Mouse (Mus musculus) gastrocnemius, adult 2 months (tissue): ENCODE results near the gene Smarcd1. TPM values are rescaled to one million over a fixed set of nuclear protein-coding genes. Genes with fewer than 3 reads are reported as not detected.

Experiments used
- DNase-seq: peaks from one replicate; pipeline ENCODE4 v3.0.0; 2022
- H3K27ac ChIP-seq: fragments of 200-600 bp; 2 replicates; pipeline ENCODE4 v1.8.1; 2022; ENCODE audit warnings: mild to moderate bottlenecking
- H3K4me3 ChIP-seq: fragments of 200-600 bp; 2 replicates; pipeline ENCODE4 v1.8.1; 2022; ENCODE audit warnings: mild to moderate bottlenecking, moderate library complexity
- CTCF ChIP-seq: fragments of 200-600 bp; IDR thresholded peaks from 2 replicates; pipeline ENCODE4 v1.8.1; 2022; ENCODE audit warnings: antibody characterized with exemption, mild to moderate bottlenecking, moderate library complexity
- intact Hi-C: fragments of 180-260 bp; cut with DNase I; formaldehyde crosslinking; loops from one replicate; pipeline ENCODE4 v1.15.1; 2025
- total RNA-seq, 2 experiments: library from RNA; stranded (reverse); gene quantifications; 2 replicates each; pipeline ENCODE4 v1.2.3; 2021

Smarcd1 gene
- total RNA-seq, 2 experiments from 2014 or later: 6.9 to 7.2 TPM

DNA sequence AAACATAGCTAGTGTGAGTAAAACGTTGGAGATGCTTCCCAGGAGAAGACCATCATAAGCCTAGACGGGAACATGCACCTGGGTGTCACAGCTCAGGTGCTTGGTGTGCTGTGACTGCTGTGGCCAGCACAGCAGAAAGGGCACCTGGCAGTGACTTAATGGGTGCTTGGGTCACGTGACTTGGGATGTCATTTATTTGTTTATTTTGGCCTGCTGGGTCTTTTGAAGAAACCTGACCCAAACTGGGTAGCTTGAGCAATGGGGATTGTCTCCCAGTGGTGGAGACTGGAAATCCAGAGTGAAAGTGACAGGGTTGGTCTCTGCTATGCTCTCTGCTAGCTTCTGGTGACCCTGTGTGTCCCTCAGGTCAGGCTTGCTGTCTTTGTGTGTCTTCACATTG, 9.6 kb downstream of the Smarcd1 start:
- TF ChIP-seq CTCF: no peak
- Histone ChIP-seq H3K4me3 (no peak overlapping the region), H3K27ac (no peak overlapping the region)
- DNase-seq: no peak
- intact Hi-C loops: loop anchor here (5.0 kb wide), 1 partner anchor 196 kb away; no protein-coding TSS in a partner anchor

DNA sequence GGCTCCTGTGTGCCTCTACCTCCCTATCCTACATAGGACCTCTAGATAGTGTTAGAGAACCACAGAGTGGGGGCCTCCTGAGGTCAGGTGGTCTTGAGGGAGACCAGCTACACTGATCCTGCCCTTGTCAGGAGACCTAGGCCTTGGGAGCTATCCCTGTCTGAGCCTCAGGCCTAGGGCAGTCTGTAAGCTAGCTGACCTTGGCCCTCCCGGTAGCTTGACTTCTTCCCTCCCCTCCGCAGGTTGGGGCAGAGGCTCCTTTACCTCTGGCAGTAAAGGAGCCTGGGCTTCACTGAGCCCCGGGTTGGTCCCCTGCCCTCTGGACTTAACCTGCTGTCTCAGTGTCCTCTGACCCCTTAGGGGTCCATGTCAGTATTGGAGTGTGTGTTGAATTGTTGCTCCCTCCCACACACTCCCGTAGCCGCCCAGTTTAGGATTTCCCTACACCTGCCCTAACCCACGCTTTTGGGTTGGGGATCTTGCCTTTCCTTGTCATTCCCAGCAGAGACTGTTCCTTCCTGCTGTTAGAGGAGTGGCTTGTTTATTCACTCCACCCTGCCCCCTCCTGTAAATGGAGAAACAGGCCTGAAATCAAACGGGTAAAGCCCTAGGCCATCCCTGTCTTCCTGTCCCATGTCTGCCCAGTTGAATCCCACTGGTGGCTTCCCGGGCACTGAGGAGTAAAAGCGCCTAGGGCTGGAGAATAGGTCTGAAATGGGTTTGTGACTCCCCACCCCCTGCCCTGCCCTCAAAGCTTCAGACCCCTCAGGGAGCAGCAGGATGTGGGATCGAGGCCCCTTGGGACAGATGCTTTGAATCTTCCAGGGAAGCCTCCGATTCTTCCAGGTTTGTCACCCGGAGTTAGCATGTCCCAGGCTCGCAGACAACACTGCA, 11.0 kb downstream of the Smarcd1 start:
- Histone ChIP-seq H3K27ac (no peak overlapping the region), H3K4me3 (no peak overlapping the region)
- no peak for TF ChIP-seq CTCF
- DNase-seq: no peak
- intact Hi-C loops: loop anchor here (5.0 kb wide), 1 partner anchor 194 kb away; no protein-coding TSS in a partner anchor

DNA sequence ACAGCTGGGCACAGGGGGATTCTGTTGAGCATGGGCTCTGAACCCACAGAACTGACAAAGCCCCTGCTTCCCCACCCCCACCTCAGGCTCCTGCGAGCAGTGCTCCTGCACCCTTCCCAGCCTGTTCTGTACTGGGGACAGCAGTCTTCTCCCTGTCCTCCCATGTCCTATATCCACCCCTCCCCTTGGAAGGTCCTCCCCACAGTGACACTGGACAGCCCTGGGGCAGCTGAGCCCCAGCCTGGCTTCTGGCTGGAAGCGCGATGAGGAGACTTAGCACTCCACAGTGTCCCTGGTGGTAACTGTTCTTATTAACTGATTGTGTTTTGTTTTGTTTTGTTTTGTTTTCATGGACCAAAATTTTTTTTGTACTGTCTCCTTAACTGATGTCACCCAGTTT, 11.6 kb downstream of the Smarcd1 start:
- intact Hi-C loops: loop anchor here (5.0 kb wide), 1 partner anchor 194 kb away; no protein-coding TSS in a partner anchor

DNA sequence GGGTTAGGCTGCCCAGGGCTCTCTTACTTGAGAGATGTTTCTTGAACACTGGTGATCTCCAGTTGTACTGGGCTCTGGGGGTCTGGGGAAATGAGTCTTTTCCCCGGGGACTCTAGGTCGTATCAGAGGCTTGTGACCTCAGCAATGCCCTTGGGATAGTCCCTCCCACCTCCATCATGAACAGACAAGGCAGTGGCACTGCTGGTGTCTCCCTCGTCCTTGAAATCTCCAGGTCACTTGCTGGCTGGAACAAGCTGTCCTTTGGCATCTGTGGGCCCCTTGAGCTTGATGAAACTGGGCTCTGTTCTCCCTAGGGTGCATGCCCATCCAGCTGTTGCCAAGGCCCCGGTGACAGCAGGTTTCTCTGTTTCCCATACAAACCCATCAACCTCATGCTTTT, 12.3 kb downstream of the Smarcd1 start:
- no peak for TF ChIP-seq CTCF
- no peak for DNase-seq
- Histone ChIP-seq H3K4me3 (no peak overlapping the region), H3K27ac (no peak overlapping the region; the same call in 1 of the 2 replicates)
- intact Hi-C loops: loop anchor here (5.0 kb wide), 1 partner anchor 193 kb away; no protein-coding TSS in a partner anchor

More for the DNA sequence above, 11.6 kb downstream of the Smarcd1 start:
- DNase-seq: no peak
- TF ChIP-seq CTCF: no peak
- Histone ChIP-seq H3K27ac (no peak overlapping the region), H3K4me3 (no peak overlapping the region)

DNA sequence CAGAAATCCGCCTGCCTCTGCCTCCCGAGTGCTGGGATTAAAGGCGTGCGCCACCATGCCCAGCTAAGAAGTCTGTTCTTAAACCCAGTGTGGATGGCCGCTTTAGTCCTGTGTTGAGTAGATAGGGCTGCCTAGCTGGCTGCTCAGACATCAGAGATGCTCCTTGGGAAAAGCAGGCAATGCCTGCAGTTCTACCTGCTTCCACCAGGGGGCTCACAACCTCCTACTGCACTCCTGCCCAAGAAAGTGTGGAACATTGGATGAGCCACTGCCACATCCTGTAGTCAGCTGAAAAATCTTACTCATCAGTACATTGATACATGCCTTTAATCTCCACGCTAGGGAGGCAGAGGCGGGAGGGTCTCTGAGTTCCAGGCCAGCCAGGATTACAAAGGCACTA, 12.9 kb downstream of the Smarcd1 start:
- peak; percentile 99; the same call in 1 of the 2 replicates for TF ChIP-seq CTCF
- H3K27ac ChIP-seq: peak overlapping the region; percentile 96; the same call in 1 of the 2 replicates
- no peak overlapping the region for H3K4me3 ChIP-seq
- peak; percentile 82 for DNase-seq
- intact Hi-C loops: loop anchor here (1.0 to 5.0 kb wide), 2 partner anchors 63 to 192 kb away; no protein-coding TSS in a partner anchor

DNA sequence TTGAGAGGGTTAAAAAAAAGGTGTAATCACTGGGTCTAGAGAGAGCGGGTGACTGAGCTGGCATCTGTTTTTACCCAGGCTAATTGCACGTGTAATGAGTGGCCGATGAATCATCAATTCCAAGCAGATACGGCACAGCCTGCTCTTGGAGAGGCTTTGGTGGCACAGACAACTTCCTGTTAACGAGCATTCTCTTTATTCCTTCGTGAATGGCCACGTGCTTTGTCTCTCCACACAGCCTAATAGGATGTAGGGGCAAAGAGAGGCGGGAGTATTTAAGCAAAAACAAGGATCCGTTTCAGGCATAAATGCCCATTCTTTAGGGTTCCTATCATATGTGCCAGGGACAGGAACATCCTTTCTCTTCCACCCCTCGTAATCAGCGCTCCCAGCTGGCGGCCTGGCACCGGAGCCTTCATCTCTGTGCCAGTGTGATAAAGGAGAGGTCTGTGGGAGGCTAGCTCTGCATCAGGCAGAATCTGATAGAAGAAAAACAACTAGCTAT, 13.5 kb downstream of the Smarcd1 start:
- Histone ChIP-seq H3K27ac (peak overlapping the region; percentile 96; the same call in 1 of the 2 replicates), H3K4me3 (no peak overlapping the region)
- intact Hi-C loops: loop anchor here (1.0 kb wide), 1 partner anchor 63 kb away; no protein-coding TSS in a partner anchor
- no peak for TF ChIP-seq CTCF
- no peak for DNase-seq

DNA sequence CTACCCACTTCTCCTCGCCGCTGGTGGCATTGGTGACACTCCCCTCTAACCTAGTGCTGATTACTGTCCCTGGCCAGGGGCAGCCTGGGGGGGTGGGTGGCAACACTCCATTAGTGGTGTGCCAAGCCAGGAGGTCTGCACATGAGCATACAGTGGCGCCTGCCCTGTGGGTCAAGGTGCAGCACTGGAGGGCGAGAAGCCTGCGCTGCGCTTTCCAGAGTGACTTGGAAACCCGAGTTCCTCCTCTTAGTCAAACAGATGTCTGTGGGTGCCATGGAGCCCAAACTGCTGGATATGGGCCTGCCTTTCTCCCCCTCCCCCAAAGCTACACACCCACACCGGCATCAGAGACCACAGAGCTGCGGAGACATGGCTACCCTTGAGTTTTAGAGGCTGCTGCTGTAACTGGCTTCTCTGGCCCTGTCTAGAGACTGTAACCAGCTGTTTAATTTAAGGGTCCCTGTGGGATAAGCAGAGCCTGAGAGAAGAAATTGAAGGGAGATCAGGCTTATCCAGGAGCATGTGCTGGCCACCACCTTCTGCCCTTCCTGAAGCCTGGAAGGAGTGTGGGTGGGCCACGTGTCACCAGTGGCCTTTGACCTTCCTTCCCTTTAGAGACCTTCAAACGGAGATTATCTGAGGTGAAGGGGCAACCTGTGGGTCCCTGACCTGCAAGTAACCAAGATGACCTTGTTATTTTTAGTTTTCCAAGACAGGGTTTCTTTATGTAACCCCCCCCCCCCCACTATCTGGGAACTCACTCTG, 14.2 kb downstream of the Smarcd1 start:
- no peak for DNase-seq
- H3K27ac ChIP-seq: peak overlapping the region; percentile 96
- intact Hi-C loops: loop anchor here (1.0 kb wide), 1 partner anchor 62 kb away; no protein-coding TSS in a partner anchor
- no peak overlapping the region for H3K4me3 ChIP-seq
- no peak for TF ChIP-seq CTCF

DNA sequence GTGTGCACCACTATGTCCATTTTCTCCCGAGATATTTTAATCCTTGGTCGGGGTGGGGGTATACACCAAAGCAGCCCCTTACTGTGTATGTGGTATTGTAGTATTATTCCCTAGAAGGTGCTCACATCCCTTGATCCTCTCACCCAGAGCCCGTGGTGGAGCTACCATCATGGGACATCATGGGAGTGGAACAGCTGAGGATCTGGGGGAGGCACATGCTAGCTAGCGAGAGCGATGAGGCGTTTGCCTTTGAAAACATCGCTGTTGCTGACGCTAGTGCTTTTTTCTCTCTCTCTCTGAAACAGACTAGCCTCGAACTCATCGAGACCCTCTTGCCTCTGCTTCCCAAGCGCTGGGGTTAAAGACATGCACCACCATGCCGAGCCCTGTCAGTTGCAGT, 14.9 kb downstream of the Smarcd1 start:
- DNase-seq: no peak
- H3K27ac ChIP-seq: peak overlapping the region; percentile 96
- peak overlapping the region; percentile 76; the same call in 1 of the 2 replicates for H3K4me3 ChIP-seq
- intact Hi-C loops: no loop called here
- no peak for TF ChIP-seq CTCF

DNA sequence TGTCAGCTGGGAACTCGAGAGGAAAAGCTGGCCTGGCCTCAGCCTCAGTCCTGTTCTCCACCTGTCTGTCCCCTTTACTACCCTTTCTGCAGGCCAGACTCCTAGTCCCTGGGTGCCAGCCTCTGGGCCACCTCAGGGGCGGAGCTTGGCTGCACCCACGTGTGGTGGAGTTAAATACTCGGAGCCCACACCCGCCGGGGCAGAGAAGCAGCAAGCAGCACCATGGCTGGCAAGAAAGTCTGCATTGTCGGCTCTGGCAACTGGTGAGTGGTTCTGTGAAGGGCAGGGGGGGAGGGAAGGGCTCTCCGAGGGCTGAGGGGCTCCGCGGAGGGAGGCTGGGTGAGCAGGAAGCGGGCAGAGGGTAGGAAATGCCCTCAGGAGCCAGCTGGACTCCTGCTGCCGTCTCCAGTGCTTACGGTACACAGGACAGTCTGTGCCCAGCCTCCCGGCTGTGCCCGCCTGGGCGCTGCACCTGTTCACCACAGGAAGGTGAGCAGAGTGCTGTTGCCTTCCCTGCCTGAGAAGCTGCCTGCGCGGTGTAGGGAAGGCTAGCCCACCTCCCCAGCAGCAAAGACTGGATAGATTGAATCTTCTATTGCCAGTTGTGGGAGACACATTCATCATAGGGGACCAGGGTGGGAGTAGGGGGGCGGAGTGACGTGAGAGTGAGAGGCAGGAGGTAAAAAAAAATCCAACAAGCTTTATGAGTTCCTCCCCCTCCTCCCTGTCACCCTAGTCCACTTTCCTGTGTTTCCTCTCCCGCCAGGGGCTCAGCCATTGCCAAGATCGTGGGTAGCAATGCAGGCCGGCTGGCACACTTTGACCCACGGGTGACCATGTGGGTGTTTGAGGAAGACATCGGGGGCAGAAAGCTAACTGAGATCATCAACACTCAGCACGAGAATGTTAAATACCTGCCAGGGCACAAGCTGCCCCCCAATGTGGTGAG, 15.7 kb downstream of the Smarcd1 start, which contains the start of gene Gpd1:
TSS of gene Gpd1 (plus strand) at position 130 of the 949 bp plus-strand sequence.
- intact Hi-C loops: no loop called here
- DNase-seq: peak; percentile 91
- Histone ChIP-seq H3K27ac (peak within 1 kb of the TSS; percentile 96), H3K4me3 (peak within 1 kb of the TSS; percentile 76)
- TF ChIP-seq CTCF: no peak

DNA sequence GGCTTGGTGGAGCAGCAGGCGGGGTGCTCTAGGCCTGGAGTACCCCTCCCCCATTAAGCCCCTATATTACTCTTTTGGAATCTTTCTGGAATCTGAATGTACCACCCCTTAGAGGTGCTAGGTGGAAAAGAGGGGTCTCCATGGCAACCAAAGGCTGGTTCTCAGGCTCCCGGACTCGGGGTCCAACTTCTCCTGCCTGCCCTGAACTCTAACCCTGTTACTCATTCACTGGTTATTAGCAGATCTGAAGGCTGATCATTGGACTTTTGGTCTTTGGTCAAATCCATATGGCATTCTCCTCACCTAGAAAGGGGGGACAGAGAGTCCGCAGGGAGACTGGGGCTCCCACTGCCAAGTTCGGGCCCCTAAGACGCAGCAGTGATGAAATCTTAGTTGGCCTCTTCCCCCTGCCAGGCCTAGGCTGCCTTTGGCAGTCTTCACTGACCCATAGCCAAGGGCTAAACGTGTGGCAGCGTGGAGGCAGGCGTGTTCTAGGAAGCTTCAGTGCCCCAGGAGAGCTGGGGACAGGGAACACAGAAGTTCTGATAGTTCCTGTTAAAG, 16.6 kb downstream of the Smarcd1 start:
- intact Hi-C loops: no loop called here
- peak; percentile 86 for DNase-seq
- Histone ChIP-seq H3K27ac (peak overlapping the region; percentile 96), H3K4me3 (peak overlapping the region; percentile 76)
- TF ChIP-seq CTCF: no peak

DNA sequence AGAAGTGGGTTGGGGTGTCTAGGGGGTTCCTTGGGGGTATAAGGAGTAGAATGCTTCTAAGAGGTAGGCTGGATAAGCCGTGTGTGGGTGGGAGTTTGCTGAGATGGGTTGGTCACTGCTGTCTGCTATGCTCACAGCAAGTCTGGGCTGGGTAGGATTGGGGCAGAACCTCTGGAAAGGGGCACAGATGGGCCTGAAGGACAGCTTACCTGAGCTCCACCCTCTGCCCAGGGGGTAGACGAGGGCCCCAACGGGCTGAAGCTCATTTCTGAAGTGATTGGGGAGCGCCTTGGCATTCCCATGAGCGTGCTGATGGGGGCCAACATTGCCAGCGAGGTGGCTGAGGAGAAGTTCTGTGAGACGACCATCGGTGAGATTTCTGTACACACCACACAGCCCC, 17.9 kb downstream of the Smarcd1 start:
- TF ChIP-seq CTCF: no peak
- Histone ChIP-seq H3K4me3 (peak overlapping the region; percentile 76), H3K27ac (peak overlapping the region; percentile 96)
- intact Hi-C loops: no loop called here
- no peak for DNase-seq
